Mouse (Mus musculus) retina, postnatal 7 days (tissue): ENCODE data around the gene Atf7ip.

Experiments
- DNase-seq: peaks from one replicate; pipeline ENCODE4 v3.0.0-alpha.2; 2012; ENCODE audit warnings: low read depth, low spot score

Gene Atf7ip

GRCm38 (mm10) chr6:136644171-136644570, 138.2 kb downstream of the Atf7ip start:
- no peak for DNase-seq

- no peak for DNase-seq
These were observed 139.8 kb downstream of the Atf7ip start for GRCm38 (mm10) chr6:136645754-136646153.

- DNase-seq: no peak
These were observed 140.2 kb downstream of the Atf7ip start for GRCm38 (mm10) chr6:136646207-136646606.

- DNase-seq: no peak
These were observed 141.5 kb downstream of the Atf7ip start for GRCm38 (mm10) chr6:136647455-136647861.

- DNase-seq: no peak
These were observed 144.7 kb downstream of the Atf7ip start for GRCm38 (mm10) chr6:136650664-136651063.

- DNase-seq: no peak
These were observed 147.4 kb downstream of the Atf7ip start for GRCm38 (mm10) chr6:136653331-136653730.

GRCm38 (mm10) chr6:136654470-136654869, 148.5 kb downstream of the Atf7ip start:
- no peak for DNase-seq

GRCm38 (mm10) chr6:136655786-136656185, 149.8 kb downstream of the Atf7ip start:
- no peak for DNase-seq

- DNase-seq: no peak
These were observed 152.3 kb downstream of the Atf7ip start for GRCm38 (mm10) chr6:136658303-136658702.

- no peak for DNase-seq
These were observed 153.3 kb downstream of the Atf7ip start for GRCm38 (mm10) chr6:136659226-136659625.
